Mouse (Mus musculus) forebrain, embryonic 13.5 days (tissue): Measurements from ENCODE around the gene Cacng5. TPM values are rescaled to one million over a fixed set of nuclear protein-coding genes. Genes with fewer than 3 reads are reported as not detected.

Source experiments
- polyA plus RNA-seq: library from polyadenylated mRNA; unstranded; fragments of >200 nt; fragmentation: Nextera tagmentation; extraction: Ambion mirVana; gene quantifications from 2 replicates; pipeline ENCODE4 v1.2.1, GENCODE M21; 2015

Gene Cacng5
- polyA plus RNA-seq, 1 experiment from 2014 or later = 1.4 TPM

Other genes starting within 250 kb of the Cacng5 start
- gene Cacng1, start 198.5 kb downstream of the Cacng5 start, polyA plus RNA-seq = 0.33 TPM in 1 of 2 replicates, not detected in the other
- 23.1 and 27.6 TPM in 2 replicates for gene Cacng4, start 120.5 kb downstream of the Cacng5 start, polyA plus RNA-seq